Mouse (Mus musculus) forebrain, embryonic 14.5 days (tissue): Measurements from ENCODE around the gene Reps2. TPM values are rescaled to one million over a fixed set of nuclear protein-coding genes. Genes with fewer than 3 reads are reported as not detected.
A peak's percentile ranks its signal among the peaks of the same experiment; 100 is the strongest.

ENCODE experiments used
- ATAC-seq: fragments of 200-750 bp; cut with Nextera tagmentation; 2 replicates; pipeline ENCODE4 v1.8.0; 2017; ENCODE audit warnings: mild to moderate bottlenecking, moderate library complexity
- DNase-seq: peaks from one replicate; pipeline ENCODE4 v3.0.0-alpha.2; 2015; ENCODE audit warnings: low spot score
- H3K27ac ChIP-seq: fragments of 300-500 bp; sonication (generic); 2 replicates; pipeline ENCODE4 v1.5.1; 2014; ENCODE audit warnings: low read depth, mild to moderate bottlenecking, control low read depth, low read length, moderate library complexity
- H3K27me3 ChIP-seq: fragments of 300-500 bp; sonication (generic); replicated peaks from 2 replicates; pipeline ENCODE4 v1.6.1; 2014; ENCODE audit warnings: low read length, control low read depth, mixed read lengths; ENCODE audit not compliant: control insufficient read depth, insufficient read depth
- H3K36me3 ChIP-seq: fragments of 300-500 bp; sonication (generic); 2 replicates; pipeline ENCODE4 v1.6.1; 2014; ENCODE audit warnings: low read length, control low read depth; ENCODE audit not compliant: control insufficient read depth, insufficient read depth
- H3K4me1 ChIP-seq: fragments of 300-500 bp; sonication (generic); 2 replicates; pipeline ENCODE4 v1.6.1; 2014; ENCODE audit warnings: antibody characterized with exemption, low read length, control low read depth; ENCODE audit not compliant: control insufficient read depth, insufficient read depth
- H3K4me2 ChIP-seq: fragments of 300-500 bp; sonication (generic); 2 replicates; pipeline ENCODE4 v1.6.1; 2014; ENCODE audit warnings: mild to moderate bottlenecking, control low read depth, low read length
- H3K4me3 ChIP-seq: fragments of 300-500 bp; sonication (generic); 2 replicates; pipeline ENCODE4 v1.5.1; 2014; ENCODE audit warnings: low read depth, low read length, control low read depth
- H3K9ac ChIP-seq: fragments of 300-500 bp; sonication (generic); 2 replicates; pipeline ENCODE4 v1.6.1; 2014; ENCODE audit warnings: mild to moderate bottlenecking, low read length, control low read depth, moderate library complexity
- H3K9me3 ChIP-seq: fragments of 300-500 bp; sonication (generic); replicated peaks from 2 replicates; pipeline ENCODE4 v1.6.1; 2016; ENCODE audit warnings: low read length, control low read depth, mixed read lengths; ENCODE audit not compliant: control insufficient read depth
- WGBS: fragments of 180-500 bp; shearing (Covaris S2); extraction: QIAGEN DNeasy Blood & Tissue Kit; methylation state at CpG from one replicate; pipeline ENCODE4 v1.1.7; 2014; 5-methylcytosine and 5-hydroxymethylcytosine counted together
- polyA plus RNA-seq: library from polyadenylated mRNA; unstranded; fragments of >200 nt; fragmentation: Nextera tagmentation; extraction: Ambion mirVana; gene quantifications from 2 replicates; pipeline ENCODE4 v1.2.1, GENCODE M21; 2014

Reps2 gene
- polyA plus RNA-seq, 1 experiment from 2014 or later: 2.2 TPM

- ATAC-seq (no peak), DNase-seq (no peak)
- no peaks in the 10 kb centered on the region for H3K36me3 ChIP-seq
- H3K9ac ChIP-seq: no peak overlapping the region
- WGBS: 84% methylated on average over 4 of the region's 4 CpGs
- no peaks in the 10 kb centered on the region for H3K27me3 ChIP-seq
- H3K9me3 ChIP-seq: no peaks in the 10 kb centered on the region
- no peak overlapping the region for H3K27ac ChIP-seq
- no peak overlapping the region for H3K4me3 ChIP-seq
- no peak overlapping the region for H3K4me2 ChIP-seq
- H3K4me1 ChIP-seq: no peaks in the 10 kb centered on the region
These were observed 77.9 kb downstream of the Reps2 start for GRCm38 (mm10) chrX:162565501-162565900.

- H3K4me3 ChIP-seq: no peak overlapping the region
- WGBS: 58% methylated on average over 6 of the region's 6 CpGs
- H3K27me3 ChIP-seq: 0 out of 2 replicates have a peak, but pooled peaks cover 4% of the 10 kb centered on the region
- DNase-seq (peak; percentile 54), ATAC-seq (peak; percentile 46; the same call in 1 of the 2 replicates)
- H3K4me2 ChIP-seq: no peak overlapping the region
- H3K9me3 ChIP-seq: no peaks in the 10 kb centered on the region
- no peak overlapping the region for H3K27ac ChIP-seq
- H3K4me1 ChIP-seq: no peaks in the 10 kb centered on the region; the same call in 1 of the 2 replicates
- H3K9ac ChIP-seq: no peak overlapping the region
- H3K36me3 ChIP-seq: no peaks in the 10 kb centered on the region
These were observed 87.0 kb downstream of the Reps2 start for GRCm38 (mm10) chrX:162556459-162556841.

DNA sequence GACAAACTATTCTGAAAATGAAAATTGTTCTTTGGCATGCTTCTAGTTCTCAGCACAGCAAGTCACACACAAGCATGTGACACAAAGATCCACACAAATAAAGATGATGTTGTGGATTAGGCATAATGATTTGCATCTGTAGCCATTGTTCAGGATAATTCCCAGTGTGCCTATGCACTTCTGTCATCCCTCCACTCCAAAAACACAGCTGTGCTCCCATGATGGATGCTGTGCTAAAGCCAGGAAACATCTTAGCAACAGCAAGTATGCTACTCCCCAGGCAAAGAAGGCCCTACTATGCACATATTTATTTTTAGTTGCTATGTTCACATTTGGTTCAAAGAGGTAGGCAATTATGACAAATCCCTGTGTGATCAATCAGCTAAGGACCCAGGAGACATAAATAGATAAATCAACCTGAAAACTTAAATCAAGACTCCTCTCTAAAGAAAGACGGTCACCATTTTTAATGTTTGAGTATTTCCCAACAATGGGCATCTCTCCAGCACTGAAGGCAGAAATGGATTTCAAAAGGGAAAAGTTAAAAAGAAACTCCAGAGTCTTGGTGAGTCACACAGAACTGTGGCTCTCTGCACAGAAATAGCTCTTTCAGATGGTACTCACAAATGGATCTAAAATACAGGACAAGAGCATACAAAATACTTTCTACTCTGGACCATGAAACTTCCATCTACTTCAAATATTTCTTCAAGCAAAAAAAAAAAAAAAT is 87.6 kb downstream of the Reps2 start:
- no peak overlapping the region for H3K4me3 ChIP-seq
- H3K27ac ChIP-seq: no peak overlapping the region
- WGBS: 88% methylated on average over 1 of the region's 1 CpGs
- ATAC-seq (no peak), DNase-seq (peak; percentile 19)
- H3K4me2 ChIP-seq: no peak overlapping the region
- no peaks in the 10 kb centered on the region for H3K9me3 ChIP-seq
- no peaks in the 10 kb centered on the region; the same call in 1 of the 2 replicates for H3K4me1 ChIP-seq
- no peaks in the 10 kb centered on the region for H3K36me3 ChIP-seq
- H3K27me3 ChIP-seq: 0 out of 2 replicates have a peak, but pooled peaks cover 4% of the 10 kb centered on the region
- no peak overlapping the region for H3K9ac ChIP-seq

DNA sequence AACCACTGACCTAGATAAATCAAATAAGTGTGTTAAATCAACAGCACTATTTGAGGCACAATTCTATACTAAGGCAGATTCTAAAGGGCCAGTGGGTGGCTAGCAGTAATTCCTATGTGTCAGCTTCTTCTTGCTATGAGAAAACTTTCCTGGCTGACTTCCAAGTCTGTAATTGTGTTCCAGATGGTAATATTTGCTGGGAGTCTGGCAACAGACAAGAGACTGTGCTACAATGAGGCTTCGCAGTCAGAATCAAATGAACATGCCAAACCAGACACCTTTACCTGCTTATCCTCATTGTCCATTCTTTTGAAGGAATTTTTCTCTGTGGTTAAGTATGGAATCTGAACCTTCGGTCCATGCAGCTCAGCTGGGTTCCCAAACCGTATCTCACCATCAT is 88.9 kb downstream of the Reps2 start:
- Histone ChIP-seq H3K36me3 (no peaks in the 10 kb centered on the region), H3K27ac (no peak overlapping the region), H3K4me3 (no peak overlapping the region), H3K4me1 (no peaks in the 10 kb centered on the region; the same call in 1 of the 2 replicates), H3K9me3 (no peaks in the 10 kb centered on the region), H3K27me3 (0 out of 2 replicates have a peak, but pooled peaks cover 4% of the 10 kb centered on the region), H3K4me2 (no peak overlapping the region), H3K9ac (no peak overlapping the region)
- 67% methylated on average over 3 of the region's 3 CpGs for WGBS
- peak; percentile 51 for DNase-seq
- ATAC-seq: no peak

- Histone ChIP-seq H3K4me1 (no peaks in the 10 kb centered on the region; the same call in 1 of the 2 replicates), H3K9ac (no peak overlapping the region), H3K36me3 (no peaks in the 10 kb centered on the region), H3K4me3 (no peak overlapping the region), H3K9me3 (no peaks in the 10 kb centered on the region), H3K27me3 (0 out of 2 replicates have a peak, but pooled peaks cover 4% of the 10 kb centered on the region), H3K4me2 (no peak overlapping the region), H3K27ac (no peak overlapping the region)
- ATAC-seq (no peak), DNase-seq (no peak)
- 54% methylated on average over 8 of the region's 8 CpGs for WGBS
These were observed 91.1 kb downstream of the Reps2 start for GRCm38 (mm10) chrX:162552383-162552782.

- H3K4me1 ChIP-seq: no peaks in the 10 kb centered on the region
- H3K4me3 ChIP-seq: no peak overlapping the region
- H3K27ac ChIP-seq: no peak overlapping the region
- no peaks in the 10 kb centered on the region for H3K9me3 ChIP-seq
- H3K4me2 ChIP-seq: no peak overlapping the region
- no peaks in the 10 kb centered on the region for H3K27me3 ChIP-seq
- H3K9ac ChIP-seq: no peak overlapping the region
- ATAC-seq (no peak), DNase-seq (no peak)
- H3K36me3 ChIP-seq: no peaks in the 10 kb centered on the region
These were observed 98.4 kb downstream of the Reps2 start for GRCm38 (mm10) chrX:162545037-162545436.

- H3K4me3 ChIP-seq: no peak overlapping the region
- ATAC-seq: 0 out of 2 replicates have a peak, but pooled peaks have one; percentile 23
- DNase-seq: no peak
- no peak overlapping the region for H3K4me2 ChIP-seq
- no peaks in the 10 kb centered on the region for H3K4me1 ChIP-seq
- H3K27ac ChIP-seq: no peak overlapping the region
- no peak overlapping the region for H3K9ac ChIP-seq
- H3K36me3 ChIP-seq: no peaks in the 10 kb centered on the region
- WGBS: 48% methylated on average over 1 of the region's 1 CpGs
- no peaks in the 10 kb centered on the region for H3K9me3 ChIP-seq
- no peaks in the 10 kb centered on the region for H3K27me3 ChIP-seq
These were observed 100.7 kb downstream of the Reps2 start for GRCm38 (mm10) chrX:162542576-162543227.

- Histone ChIP-seq H3K4me2 (no peak overlapping the region), H3K4me3 (no peak overlapping the region), H3K36me3 (no peaks in the 10 kb centered on the region), H3K27me3 (no peaks in the 10 kb centered on the region), H3K27ac (no peak overlapping the region), H3K9ac (no peak overlapping the region), H3K4me1 (no peaks in the 10 kb centered on the region), H3K9me3 (no peaks in the 10 kb centered on the region)
- DNase-seq: no peak
- WGBS: 97% methylated on average over 1 of the region's 1 CpGs
- no peak for ATAC-seq
These were observed 101.5 kb downstream of the Reps2 start for GRCm38 (mm10) chrX:162541961-162542360.

- ATAC-seq: no peak
- Histone ChIP-seq H3K4me3 (no peak overlapping the region), H3K9ac (no peak overlapping the region), H3K4me1 (no peaks in the 10 kb centered on the region), H3K9me3 (no peaks in the 10 kb centered on the region), H3K27me3 (no peaks in the 10 kb centered on the region), H3K4me2 (no peak overlapping the region), H3K36me3 (no peaks in the 10 kb centered on the region), H3K27ac (no peak overlapping the region)
- DNase-seq: no peak
- 90% methylated on average over 2 of the region's 2 CpGs for WGBS
These were observed 112.4 kb downstream of the Reps2 start for GRCm38 (mm10) chrX:162531016-162531415.
